Mouse (Mus musculus) stomach, postnatal 0 days (tissue): ENCODE measurements around the gene Ccdc60.

Experiments used
- CTCF ChIP-seq: IDR thresholded peaks from 2 replicates; pipeline ENCODE4 v1.5.1; 2016; ENCODE audit warnings: antibody characterized with exemption, low read depth, mild to moderate bottlenecking, moderate library complexity
- EP300 ChIP-seq: optimal IDR thresholded peaks from 2 replicates; pipeline ENCODE3; 2016; ENCODE audit warnings: antibody characterized with exemption

- no peak for TF ChIP-seq CTCF
- no peak for TF ChIP-seq EP300
Observed at GRCm38 (mm10) chr5:116082241-116082900, 206.4 kb downstream of the Ccdc60 start.
